Mouse (Mus musculus) kidney, adult 2 months (tissue): ENCODE measurements around the gene 2210011C24Rik.

Experiments used
- CTCF ChIP-seq: fragments of 200-500 bp; conservative IDR thresholded peaks from 2 replicates; pipeline ENCODE4 v1.5.1; 2011; ENCODE audit warnings: low read depth, mild to moderate bottlenecking, control low read depth, low read length, moderate library complexity, mixed read lengths; ENCODE audit not compliant: insufficient read depth, insufficient read length
- POLR2A ChIP-seq: fragments of 200-500 bp; IDR thresholded peaks from one replicate; pipeline ENCODE4 v1.6.1; 2011; ENCODE audit warnings: low read depth, low read length, control low read depth

- no peak for TF ChIP-seq POLR2A
- TF ChIP-seq CTCF: peak; percentile 26; the same call in 1 of the 2 replicates
These were observed 47.3 kb upstream of the 2210011C24Rik start for GRCm38 (mm10) chr8:84059226-84059625.
